Mouse (Mus musculus): ENCODE data around the gene Jam3.
A peak's percentile ranks its signal among the peaks of the same experiment; 100 is the strongest.

The Jam3 gene

GRCm38 (mm10) chr9:27109533-27110514, 45.4 kb downstream of the Jam3 start:
- DNase-seq = peak; percentile 43

GRCm38 (mm10) chr9:27108451-27108850, 46.8 kb downstream of the Jam3 start:
- no peak for DNase-seq

GRCm38 (mm10) chr9:27106081-27106480, 49.1 kb downstream of the Jam3 start:
- DNase-seq = peak; percentile 54

GRCm38 (mm10) chr9:27101466-27101865, 53.8 kb downstream of the Jam3 start:
- DNase-seq = no peak

- DNase-seq = no peak
Measured at GRCm38 (mm10) chr9:27099474-27099873, 55.7 kb downstream of the Jam3 start.

GRCm38 (mm10) chr9:27098557-27098956, 56.7 kb downstream of the Jam3 start:
- no peak for DNase-seq

- no peak for DNase-seq
Measured at GRCm38 (mm10) chr9:27098092-27098491, 57.1 kb downstream of the Jam3 start.

GRCm38 (mm10) chr9:27092916-27093315, 62.3 kb downstream of the Jam3 start:
- no peak for DNase-seq

- no peak for DNase-seq
Measured at GRCm38 (mm10) chr9:27090801-27091775, 64.1 kb downstream of the Jam3 start.

- no peak for DNase-seq
Measured at GRCm38 (mm10) chr9:27090134-27090533, 65.1 kb downstream of the Jam3 start.

GRCm38 (mm10) chr9:27087402-27087801, 67.8 kb downstream of the Jam3 start:
- no peak for DNase-seq

GRCm38 (mm10) chr9:27086256-27086655, 69.0 kb downstream of the Jam3 start:
- no peak for DNase-seq

- DNase-seq = no peak
Measured at GRCm38 (mm10) chr9:27075812-27076211, 79.4 kb downstream of the Jam3 start.

- DNase-seq = no peak
Measured at GRCm38 (mm10) chr9:27074677-27075076, 80.5 kb downstream of the Jam3 start.

- no peak for DNase-seq
Measured at GRCm38 (mm10) chr9:27070895-27071294, 84.3 kb downstream of the Jam3 start.

- no peak for DNase-seq
Measured at GRCm38 (mm10) chr9:27058341-27058740, 96.9 kb downstream of the Jam3 start.

- DNase-seq = no peak
Measured at GRCm38 (mm10) chr9:27049492-27049891, 105.7 kb downstream of the Jam3 start.

Data from lung, postnatal 14 days (tissue).